Mouse (Mus musculus) right cerebral cortex, adult 2 months (tissue): ENCODE measurements around the gene Trpm8.

Experiments used
- DNase-seq, 2 experiments: peaks; one replicate each; pipeline ENCODE4 v3.0.0; 2021 to 2022; ENCODE audit warnings: low spot score in 2 of 2

Trpm8 gene

GRCm38 (mm10) chr1:88264869-88265240, 12.6 kb upstream of the Trpm8 start:
- DNase-seq = no peak

- no peak for DNase-seq
Observed at GRCm38 (mm10) chr1:88266123-88266522, 11.3 kb upstream of the Trpm8 start.

GRCm38 (mm10) chr1:88267489-88267888, 10.0 kb upstream of the Trpm8 start:
- no peak for DNase-seq

GRCm38 (mm10) chr1:88268070-88268469, 9.4 kb upstream of the Trpm8 start:
- no peak for DNase-seq

- no peak for DNase-seq
Observed at GRCm38 (mm10) chr1:88269539-88270309, 7.7 kb upstream of the Trpm8 start.

GRCm38 (mm10) chr1:88272851-88273250, 4.6 kb upstream of the Trpm8 start:
- no peak for DNase-seq

- no peak for DNase-seq
Observed at GRCm38 (mm10) chr1:88273326-88273725, 4.1 kb upstream of the Trpm8 start.

- no peak for DNase-seq
Observed at GRCm38 (mm10) chr1:88273832-88274231, 3.6 kb upstream of the Trpm8 start.

GRCm38 (mm10) chr1:88274371-88275077, 2.9 kb upstream of the Trpm8 start:
- DNase-seq = no peak

- DNase-seq = no peak
Observed at GRCm38 (mm10) chr1:88275078-88275680, 2.3 kb upstream of the Trpm8 start.

GRCm38 (mm10) chr1:88275698-88276523, 1.6 kb upstream of the Trpm8 start:
- DNase-seq = no peak

- DNase-seq = no peak
Observed at GRCm38 (mm10) chr1:88276524-88277097, 850 bp upstream of the Trpm8 start.

GRCm38 (mm10) chr1:88277818-88278511, 504 bp downstream of the Trpm8 start:
- DNase-seq = no peak

- DNase-seq = no peak
Observed at GRCm38 (mm10) chr1:88279111-88280005, 1.9 kb downstream of the Trpm8 start.

- DNase-seq = no peak
Observed at GRCm38 (mm10) chr1:88280006-88280690, 2.7 kb downstream of the Trpm8 start.

- no peak for DNase-seq
Observed at GRCm38 (mm10) chr1:88282301-88282700, 4.8 kb downstream of the Trpm8 start.

- DNase-seq = no peak
Observed at GRCm38 (mm10) chr1:88283376-88284227, 6.1 kb downstream of the Trpm8 start.

GRCm38 (mm10) chr1:88284228-88284945, 6.9 kb downstream of the Trpm8 start:
- DNase-seq = no peak
